ENCODE assay signal across 9 mouse cellular contexts in the genomic region with DNA sequence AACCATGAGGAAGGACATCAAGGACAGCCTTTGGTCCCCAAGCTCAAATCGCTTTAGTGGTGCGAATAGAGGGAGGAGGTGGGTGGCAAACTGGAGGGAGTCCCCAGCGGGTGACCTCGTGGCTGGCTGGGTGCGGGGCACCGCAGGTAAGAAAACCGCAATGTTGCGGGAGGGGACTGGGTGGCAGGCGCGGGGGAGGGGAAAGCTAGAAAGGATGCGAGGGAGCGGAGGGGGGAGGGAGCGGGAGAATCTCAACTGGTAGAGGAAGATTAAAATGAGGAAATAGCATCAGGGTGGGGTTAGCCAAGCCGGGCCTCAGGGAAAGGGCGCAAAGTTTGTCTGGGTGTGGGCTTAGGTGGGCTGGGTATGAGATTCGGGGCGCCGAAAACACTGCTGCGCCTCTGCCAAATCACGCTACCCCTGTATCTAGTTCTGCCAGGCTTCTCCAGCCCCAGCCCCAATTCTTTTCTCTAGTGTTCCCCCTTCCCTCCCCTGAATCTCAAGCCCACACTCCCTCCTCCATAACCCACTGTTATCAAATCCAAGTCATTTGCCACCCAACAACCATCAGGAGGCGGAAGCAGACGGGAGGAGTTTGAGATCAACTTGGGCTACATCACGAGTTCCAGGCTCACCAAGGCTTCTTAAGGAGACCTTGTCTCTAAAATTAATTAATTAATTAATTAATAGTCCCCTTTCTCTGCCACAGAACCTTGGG. TPM values are rescaled to one million over a fixed set of nuclear protein-coding genes. Genes with fewer than 3 reads are reported as not detected.
A peak's percentile ranks its signal among the peaks of the same experiment; 100 is the strongest.
DNase-seq lines count a peak whose midpoint lies in the region; ATAC-seq lines count a peak whose summit lies in the region.
"Had no signal": no experiment of that assay in that cellular context is flagged by ENCODE, and none has a peak within 500 bp of the region (broad histone marks: within the 10 kb centered on the region; RNA-seq: fewer than 3 reads in every experiment).

No protein-coding gene starts in this region.

- H3K4me3 ChIP-seq in embryonic facial prominence, embryonic 11.5 days (ENCODE audit: low read depth, low read length): peak overlapping the region; percentile 33
- H3K4me3 ChIP-seq in hindbrain, embryonic 16.5 days (ENCODE audit: low read length): peak overlapping the region; percentile 56

- H3K4me1 ChIP-seq in embryonic facial prominence, embryonic 11.5 days (ENCODE audit: control insufficient read depth, insufficient read depth, low read length): peaks cover 2% of the 10 kb centered on the region; the same call in 1 of the 2 replicates
- H3K4me1 ChIP-seq in hindbrain, embryonic 16.5 days (ENCODE audit: control insufficient read depth, insufficient read depth, low read depth, low read length): peaks cover 12% of the 10 kb centered on the region

- H3K27ac ChIP-seq in embryonic facial prominence, embryonic 11.5 days (replicated peaks; ENCODE audit: low read depth, low read length): no peak overlapping the region
- H3K27ac ChIP-seq in hindbrain, embryonic 16.5 days (ENCODE audit: low read depth, low read length): peak overlapping the region; percentile 17; the same call in 1 of the 2 replicates

- 2% methylated on average over 23 of the region's 23 CpGs for WGBS in embryonic facial prominence, embryonic 11.5 days
- 6% methylated on average over 23 of the region's 23 CpGs for WGBS in hindbrain, embryonic 16.5 days

- intact Hi-C loops in gastrocnemius, postnatal 14 days (cut with DNase I; ENCODE audit: low total_unique reads): no loop called here

- H3K4me2 ChIP-seq in embryonic facial prominence, embryonic 11.5 days (ENCODE audit: low read depth, low read length): peak overlapping the region; percentile 69
- H3K4me2 ChIP-seq in hindbrain, embryonic 16.5 days (ENCODE audit: low read length): peak overlapping the region; percentile 82

- H3K27me3 ChIP-seq in embryonic facial prominence, embryonic 11.5 days (ENCODE audit: control insufficient read depth, insufficient read depth, low read length): peaks cover 23% of the 10 kb centered on the region
- H3K27me3 ChIP-seq in hindbrain, embryonic 16.5 days (replicated peaks; ENCODE audit: control insufficient read depth, insufficient read depth, low read length): peaks cover 27% of the 10 kb centered on the region

- no peaks in the 10 kb centered on the region for H3K9me3 ChIP-seq in embryonic facial prominence, embryonic 11.5 days (replicated peaks; ENCODE audit: control insufficient read depth, low read length)
- no peaks in the 10 kb centered on the region for H3K9me3 ChIP-seq in hindbrain, embryonic 16.5 days (ENCODE audit: control insufficient read depth, low read length)

- no peaks in the 10 kb centered on the region for H3K36me3 ChIP-seq in embryonic facial prominence, embryonic 11.5 days (replicated peaks; ENCODE audit: control insufficient read depth, insufficient read depth, low read depth, low read length)
- no peaks in the 10 kb centered on the region for H3K36me3 ChIP-seq in hindbrain, embryonic 16.5 days (ENCODE audit: control insufficient read depth, insufficient read depth, low read length)

- DNase-seq in gastrocnemius, postnatal 14 days: peak; percentile 20
- DNase-seq in gastrocnemius, postnatal 25 days: no peak
- DNase-seq in B cell, adult 2 months: peak; percentile 16 to 26
- DNase-seq in embryonic facial prominence, embryonic 11.5 days (ENCODE audit: low spot score): no peak
- DNase-seq in thymus, postnatal 0 days (ENCODE audit: low spot score): peak; percentile 51
- no peak for DNase-seq in adrenal gland, adult 18-20 months (ENCODE audit: low spot score in 2 of 2)

- peak overlapping the region; percentile 25; the same call in 1 of the 2 replicates for H3K9ac ChIP-seq in embryonic facial prominence, embryonic 11.5 days (replicated peaks; ENCODE audit: low read length)
- peak overlapping the region; percentile 71 for H3K9ac ChIP-seq in hindbrain, embryonic 16.5 days (ENCODE audit: low read depth, low read length)

- no peak for ATAC-seq in embryonic facial prominence, embryonic 11.5 days (replicated peaks; ENCODE audit: insufficient number of reproducible peaks, low FRiP score, low TSS enrichment, low read depth)
- peak; percentile 10; the same call in 1 of the 2 replicates for ATAC-seq in hindbrain, embryonic 16.5 days
- peak; percentile 61 for ATAC-seq in megakaryocyte progenitor cell, adult 5-6 weeks (replicated peaks; ENCODE audit: poor library complexity)

RNA-seq across cellular contexts. Expression of a gene that starts 0.7 kb away (rescaled TPM):
- 10 to 100 TPM; 35.5 to 45.4 TPM for total RNA-seq in gastrocnemius, postnatal 14 days (2021)
- total RNA-seq in gastrocnemius, postnatal 25 days (2021): 10 to 100 TPM; 14.8 to 20.2 TPM
- polyA plus RNA-seq in embryonic facial prominence, embryonic 11.5 days (2014; fragmentation: Nextera tagmentation; extraction: Ambion mirVana): 1.8 and 2.4 TPM in 2 replicates
- polyA plus RNA-seq in hindbrain, embryonic 16.5 days (2015; fragmentation: Nextera tagmentation; extraction: Ambion mirVana): 10.2 and 18.7 TPM in 2 replicates
- 0.32 and 1.1 TPM in 2 replicates for total RNA-seq in megakaryocyte progenitor cell, adult 5-6 weeks (2015)
- 0.21 and 1.2 TPM in 2 replicates for total RNA-seq in megakaryocyte progenitor cell, adult 5-6 weeks (2017)
- polyA plus RNA-seq in thymus, postnatal 0 days (2015; fragmentation: Nextera tagmentation; extraction: Ambion mirVana): 415 and 436 TPM in 2 replicates
- total RNA-seq in adrenal gland, adult 18-20 months (2021): 10 to 100 TPM; 41.2 to 44.2 TPM

RNA-seq across cellular contexts. Expression of a gene that starts 23.0 kb away (rescaled TPM):
- total RNA-seq in gastrocnemius, postnatal 14 days (2021): 100 to 1,000 TPM; 142 to 224 TPM
- 100 to 1,000 TPM; 160 to 313 TPM for total RNA-seq in gastrocnemius, postnatal 25 days (2021)
- 12.7 and 13.1 TPM in 2 replicates for polyA plus RNA-seq in embryonic facial prominence, embryonic 11.5 days (2014; fragmentation: Nextera tagmentation; extraction: Ambion mirVana)
- 12.8 and 18.6 TPM in 2 replicates for polyA plus RNA-seq in hindbrain, embryonic 16.5 days (2015; fragmentation: Nextera tagmentation; extraction: Ambion mirVana)
- total RNA-seq in megakaryocyte progenitor cell, adult 5-6 weeks (2015): 5.5 and 16.4 TPM in 2 replicates
- total RNA-seq in megakaryocyte progenitor cell, adult 5-6 weeks (2017): 2.5 and 5.3 TPM in 2 replicates
- 7.4 and 13.1 TPM in 2 replicates for polyA plus RNA-seq in thymus, postnatal 0 days (2015; fragmentation: Nextera tagmentation; extraction: Ambion mirVana)
- 10 to 100 TPM; 36.4 to 40.9 TPM for total RNA-seq in adrenal gland, adult 18-20 months (2021)

RNA-seq across cellular contexts. Expression of a gene that starts 57.7 kb away (rescaled TPM):
- under 1 TPM in 1 of 2 experiments, not detected in 1; 0.06 TPM for total RNA-seq in gastrocnemius, postnatal 14 days (2021)
- not detected for total RNA-seq in gastrocnemius, postnatal 25 days (2021)
- polyA plus RNA-seq in embryonic facial prominence, embryonic 11.5 days (2014; fragmentation: Nextera tagmentation; extraction: Ambion mirVana): 0.17 and 0.32 TPM in 2 replicates
- polyA plus RNA-seq in hindbrain, embryonic 16.5 days (2015; fragmentation: Nextera tagmentation; extraction: Ambion mirVana): 0.20 and 0.31 TPM in 2 replicates
- not detected in 2 replicates for total RNA-seq in megakaryocyte progenitor cell, adult 5-6 weeks (2015)
- total RNA-seq in megakaryocyte progenitor cell, adult 5-6 weeks (2017): 0.12 TPM in 1 of 2 replicates, not detected in the other
- not detected in 2 replicates for polyA plus RNA-seq in thymus, postnatal 0 days (2015; fragmentation: Nextera tagmentation; extraction: Ambion mirVana)
- not detected for total RNA-seq in adrenal gland, adult 18-20 months (2021)
- total RNA-seq: neutrophil, adult 5-6 weeks had no signal

Comparison
In these comparisons a context has a peak if more than half of its experiments do, and no peak if none do; other contexts are left out.
1. DNase-seq: peak in gastrocnemius, postnatal 14 days (single experiment), B cell, adult 2 months (2 of 2) and thymus, postnatal 0 days (single experiment); none in gastrocnemius, postnatal 25 days (single experiment), embryonic facial prominence, embryonic 11.5 days (single experiment) and adrenal gland, adult 18-20 months (0 of 2).
2. RNA of a gene that starts 0.7 kb away (total RNA-seq): 35.5 to 45.4 TPM in gastrocnemius, postnatal 14 days, 41.2 to 44.2 TPM in adrenal gland, adult 18-20 months and 14.8 to 20.2 TPM in gastrocnemius, postnatal 25 days; 0.21 to 1.2 TPM in megakaryocyte progenitor cell, adult 5-6 weeks; every median in the first group is over 4 times any median in the second.